Mouse (Mus musculus) CH12F3 (cell line): ENCODE data around the gene Cactin.

Source experiments
- in situ Hi-C: fragments of 300-500 bp; cut with MboI; formaldehyde crosslinking; loops from 2 replicates; pipeline ENCODE4 v1.14.3; 2020; ENCODE audit warnings: low sequenced_read_pairs

Cactin gene

GRCm38 (mm10) chr10:81340551-81341332, 19.8 kb downstream of the Cactin start:
- in situ Hi-C loops = loop anchor here (5.0 to 10.0 kb wide), 2 partner anchors 53 to 146 kb away; no protein-coding TSS in a partner anchor

- in situ Hi-C loops = loop anchor here (5.0 to 10.0 kb wide), 2 partner anchors 54 to 147 kb away; no protein-coding TSS in a partner anchor
These were observed 20.5 kb downstream of the Cactin start for GRCm38 (mm10) chr10:81341333-81341949.

GRCm38 (mm10) chr10:81342686-81343505, 22.0 kb downstream of the Cactin start, which contains the start of gene Gipc3:
Gipc3 (minus strand) TSS chr10:81343266.
- in situ Hi-C loops = loop anchor here (5.0 to 10.0 kb wide), 2 partner anchors 56 to 148 kb away; no protein-coding TSS in a partner anchor

GRCm38 (mm10) chr10:81344421-81345161, 23.7 kb downstream of the Cactin start:
- in situ Hi-C loops = loop anchor here (5.0 to 10.0 kb wide), 2 partner anchors 57 to 150 kb away; no protein-coding TSS in a partner anchor

- in situ Hi-C loops = loop anchor here (10.0 kb wide), 1 partner anchor 150 kb away; no protein-coding TSS in a partner anchor
These were observed 24.2 kb downstream of the Cactin start for GRCm38 (mm10) chr10:81345162-81345534.

GRCm38 (mm10) chr10:81346453-81347067, 25.7 kb downstream of the Cactin start:
- in situ Hi-C loops = loop anchor here (10.0 kb wide), 1 partner anchor 152 kb away; no protein-coding TSS in a partner anchor

GRCm38 (mm10) chr10:81349146-81349545, 28.2 kb downstream of the Cactin start:
- in situ Hi-C loops = loop anchor here (10.0 kb wide), 1 partner anchor 154 kb away; no protein-coding TSS in a partner anchor

GRCm38 (mm10) chr10:81349961-81350350, 29.1 kb downstream of the Cactin start:
- in situ Hi-C loops = loop anchor here (10.0 kb wide), 1 partner anchor 155 kb away; no protein-coding TSS in a partner anchor

GRCm38 (mm10) chr10:81350351-81351063, 29.6 kb downstream of the Cactin start, which contains the start of gene Hmg20b:
Hmg20b (minus strand) TSS chr10:81350480.
- in situ Hi-C loops = no loop called here

- in situ Hi-C loops = no loop called here
These were observed 30.9 kb downstream of the Cactin start for GRCm38 (mm10) chr10:81351678-81352291.

GRCm38 (mm10) chr10:81354738-81355477, 34.0 kb downstream of the Cactin start:
- in situ Hi-C loops = no loop called here

GRCm38 (mm10) chr10:81355533-81355932, 34.6 kb downstream of the Cactin start:
- in situ Hi-C loops = no loop called here

- in situ Hi-C loops = no loop called here
These were observed 35.6 kb downstream of the Cactin start for GRCm38 (mm10) chr10:81356352-81356990.

GRCm38 (mm10) chr10:81356991-81357844, 36.3 kb downstream of the Cactin start, which contains the start of gene Mfsd12:
Mfsd12 (plus strand) TSS chr10:81357491.
- in situ Hi-C loops = no loop called here

- in situ Hi-C loops = no loop called here
These were observed 37.3 kb downstream of the Cactin start for GRCm38 (mm10) chr10:81358209-81358608.

- in situ Hi-C loops = no loop called here
These were observed 37.9 kb downstream of the Cactin start for GRCm38 (mm10) chr10:81358841-81359240.
